Mouse (Mus musculus) liver, embryonic 14.5 days (tissue): Measurements from ENCODE around the gene Rtn4rl1. TPM values are rescaled to one million over a fixed set of nuclear protein-coding genes. Genes with fewer than 3 reads are reported as not detected.

Experiments used
- ATAC-seq: fragments of 200-750 bp; cut with Nextera tagmentation; 2 replicates; pipeline ENCODE4 v1.8.0; 2017; ENCODE audit warnings: moderate number of reproducible peaks, mild to moderate bottlenecking, moderate library complexity; ENCODE audit not compliant: insufficient read depth
- DNase-seq, 3 experiments: peaks; one replicate each; pipeline ENCODE4 v3.0.0-alpha.2; 2012 to 2013; ENCODE audit warnings: low read depth in 3 of 3, low spot score in 3 of 3
- H3K27ac ChIP-seq: fragments of 300-500 bp; sonication (generic); 2 replicates; pipeline ENCODE4 v1.5.1; 2014; ENCODE audit warnings: moderate library complexity, mild to moderate bottlenecking, control low read depth, inconsistent platforms
- H3K27me3 ChIP-seq: fragments of 300-500 bp; sonication (generic); 2 replicates; pipeline ENCODE4 v1.6.1; 2014; ENCODE audit warnings: mild to moderate bottlenecking, low read length, moderate library complexity; ENCODE audit not compliant: control insufficient read depth, insufficient read depth
- H3K36me3 ChIP-seq: fragments of 300-500 bp; sonication (generic); replicated peaks from 2 replicates; pipeline ENCODE4 v1.6.1; 2014; ENCODE audit warnings: low read depth; ENCODE audit not compliant: control insufficient read depth, insufficient read depth
- H3K4me1 ChIP-seq, 2 experiments: fragments of 200-500 bp in 1 of 2; fragments of 300-500 bp in 1 of 2; sonication (generic) in 1 of 2; replicated peaks; 2 replicates each; pipeline ENCODE4 v1.6.1; 2012 to 2014; ENCODE audit warnings: antibody characterized with exemption in 1 of 2, inconsistent platforms in 1 of 2, low read length in 1 of 2; ENCODE audit not compliant: control insufficient read depth in 2 of 2, insufficient read depth in 2 of 2
- H3K4me2 ChIP-seq: fragments of 300-500 bp; sonication (generic); 2 replicates; pipeline ENCODE4 v1.6.1; 2014; ENCODE audit warnings: low read depth, mild to moderate bottlenecking, control low read depth, moderate library complexity
- H3K4me3 ChIP-seq, 2 experiments: fragments of 200-500 bp in 1 of 2; fragments of 300-500 bp in 1 of 2; sonication (generic) in 1 of 2; 2 replicates each; pipeline ENCODE4 v1.5.1; 2012 to 2014; ENCODE audit warnings: low read depth in 2 of 2, low read length in 2 of 2, mild to moderate bottlenecking in 2 of 2, control low read depth in 1 of 2, inconsistent platforms in 1 of 2, moderate library complexity in 1 of 2; ENCODE audit not compliant: insufficient read depth in 1 of 2
- H3K9ac ChIP-seq: fragments of 300-500 bp; sonication (generic); replicated peaks from 2 replicates; pipeline ENCODE4 v1.6.1; 2014; ENCODE audit warnings: mild to moderate bottlenecking, control low read depth, moderate library complexity
- H3K9me3 ChIP-seq: fragments of 300-500 bp; sonication (generic); 2 replicates; pipeline ENCODE4 v1.6.1; 2016; ENCODE audit warnings: low read length, mixed read lengths; ENCODE audit not compliant: control insufficient read depth
- CTCF ChIP-seq: IDR thresholded peaks from 2 replicates; pipeline ENCODE4 v1.5.1; 2016; ENCODE audit warnings: antibody characterized with exemption, low read depth, control low read depth
- EP300 ChIP-seq: IDR thresholded peaks from 2 replicates; pipeline ENCODE4 v1.6.1; 2016; ENCODE audit warnings: antibody characterized with exemption, low read depth
- WGBS: fragments of 180-500 bp; shearing (Covaris S2); extraction: QIAGEN DNeasy Blood & Tissue Kit; methylation state at CpG from one replicate; pipeline ENCODE4 v1.1.7; 2014; ENCODE audit not compliant: insufficient replicate concordance; 5-methylcytosine and 5-hydroxymethylcytosine counted together
- polyA plus RNA-seq, 2 experiments: library from polyadenylated mRNA; depleted of rRNA in 1 of 2; stranded (reverse) in 1 of 2; unstranded in 1 of 2; fragments of >200 nt; fragmentation: Nextera tagmentation in 1 of 2; extraction: Ambion mirVana in 1 of 2; gene quantifications; 2 replicates each; pipeline versions ENCODE4 v1.2.1 to v1.2.3; 2012 to 2014

The Rtn4rl1 gene
- polyA plus RNA-seq, 2 experiments = 0.56 to 0.98 TPM

GRCm38 (mm10) chr11:75197956-75198355 lies 4.4 kb downstream of the Rtn4rl1 start:
- H3K27me3 ChIP-seq = peaks cover 44% of the 10 kb centered on the region
- 0 out of 4 replicates have a peak, but pooled peaks cover 0 to 3% of the 10 kb centered on the region in 2 experiments for H3K4me1 ChIP-seq
- no peak overlapping the region for H3K4me2 ChIP-seq
- no peaks in the 10 kb centered on the region for H3K9me3 ChIP-seq
- no peak for DNase-seq
- ATAC-seq = no peak
- no peak overlapping the region for H3K9ac ChIP-seq
- WGBS = 21% methylated on average over 7 of the region's 7 CpGs
- no peak overlapping the region for H3K4me3 ChIP-seq
- H3K27ac ChIP-seq = no peak overlapping the region
- H3K36me3 ChIP-seq = no peaks in the 10 kb centered on the region
- TF ChIP-seq CTCF = no peak

- no peak overlapping the region for H3K9ac ChIP-seq
- TF ChIP-seq CTCF (no peak), EP300 (no peak)
- ATAC-seq (no peak), DNase-seq (no peak)
- 63% methylated on average over 4 of the region's 4 CpGs for WGBS
- no peak overlapping the region for H3K27ac ChIP-seq
- no peaks in the 10 kb centered on the region for H3K36me3 ChIP-seq
- peaks cover 35% of the 10 kb centered on the region for H3K27me3 ChIP-seq
- 0 out of 4 replicates have a peak, but pooled peaks cover 0 to 3% of the 10 kb centered on the region in 2 experiments for H3K4me1 ChIP-seq
- H3K4me3 ChIP-seq = no peak overlapping the region
- H3K9me3 ChIP-seq = no peaks in the 10 kb centered on the region
- no peak overlapping the region for H3K4me2 ChIP-seq
These were observed 5.2 kb downstream of the Rtn4rl1 start for GRCm38 (mm10) chr11:75198792-75199191.

- 74% methylated on average over 5 of the region's 5 CpGs for WGBS
- Histone ChIP-seq H3K9ac (no peak overlapping the region), H3K36me3 (no peaks in the 10 kb centered on the region), H3K27me3 (peaks cover 24% of the 10 kb centered on the region), H3K9me3 (no peaks in the 10 kb centered on the region), H3K27ac (no peak overlapping the region), H3K4me3 (no peak overlapping the region), H3K4me2 (no peak overlapping the region), H3K4me1 (peaks cover 0 to 7% of the 10 kb centered on the region in 2 experiments; a peak in 1 of 4 replicates)
- no peak for TF ChIP-seq CTCF
- no peak for TF ChIP-seq EP300
- no peak for ATAC-seq
- DNase-seq = no peak
These were observed 6.4 kb downstream of the Rtn4rl1 start for GRCm38 (mm10) chr11:75199951-75200350.

GRCm38 (mm10) chr11:75200935-75201334 lies 7.4 kb downstream of the Rtn4rl1 start:
- Histone ChIP-seq H3K4me2 (no peak overlapping the region), H3K9ac (no peak overlapping the region), H3K9me3 (no peaks in the 10 kb centered on the region), H3K36me3 (no peaks in the 10 kb centered on the region), H3K4me1 (peaks cover 0 to 8% of the 10 kb centered on the region in 2 experiments; a peak in 2 of 4 replicates), H3K4me3 (no peak overlapping the region), H3K27me3 (peaks cover 14% of the 10 kb centered on the region), H3K27ac (no peak overlapping the region)
- no peak for DNase-seq
- TF ChIP-seq EP300 (no peak), CTCF (no peak)
- 84% methylated on average over 12 of the region's 12 CpGs for WGBS
- ATAC-seq = no peak

- TF ChIP-seq CTCF (no peak), EP300 (no peak)
- 50% methylated on average over 8 of the region's 8 CpGs for WGBS
- Histone ChIP-seq H3K4me2 (no peak overlapping the region), H3K27ac (no peak overlapping the region), H3K4me3 (no peak overlapping the region), H3K36me3 (no peaks in the 10 kb centered on the region), H3K9me3 (no peaks in the 10 kb centered on the region), H3K9ac (no peak overlapping the region), H3K4me1 (peaks cover 0 to 8% of the 10 kb centered on the region in 2 experiments; a peak in 2 of 4 replicates), H3K27me3 (peaks cover 6% of the 10 kb centered on the region)
- DNase-seq (no peak), ATAC-seq (no peak)
These were observed 8.1 kb downstream of the Rtn4rl1 start for GRCm38 (mm10) chr11:75201721-75202120.
